Comparison of ENCODE assay signal across 15 mouse cellular contexts in the genomic region with DNA sequence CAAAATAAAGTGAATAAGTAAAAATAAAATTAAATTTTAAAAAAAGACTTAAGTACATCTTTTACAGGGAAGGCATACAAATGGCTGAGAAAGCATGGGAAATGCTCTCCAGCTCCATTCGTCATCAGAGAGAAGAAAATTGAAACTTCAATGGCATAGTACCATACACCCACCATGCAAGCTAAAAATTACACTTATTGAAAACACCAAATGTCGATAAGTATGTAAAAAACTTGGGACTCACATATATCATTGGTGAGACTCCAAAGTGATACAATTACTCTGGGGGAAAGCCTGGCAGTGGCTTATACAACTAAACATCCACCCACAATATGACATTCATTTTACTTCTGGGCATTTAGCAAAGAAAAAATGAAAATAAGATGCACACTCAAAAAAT.
"Had no signal": no experiment of that assay in that cellular context is flagged by ENCODE, and none has a peak within 500 bp of the region (broad histone marks: within the 10 kb centered on the region; RNA-seq: fewer than 3 reads in every experiment).

No protein-coding gene starts in this region.

- DNase-seq: kidney, adult 11 months; kidney, adult 8-10 months; kidney, postnatal 10 days; kidney, postnatal 36 days; liver; lung, adult 18-20 months; lung, postnatal 10 days; lung, postnatal 36 days; retina, postnatal 1 day; right cerebral cortex, postnatal 14 days; right cerebral cortex, postnatal 4 days; thymus, postnatal 25 days had no signal

- ATAC-seq: liver, embryonic 12.5 days; midbrain, embryonic 13.5 days; midbrain, embryonic 16.5 days had no signal
